22 mouse cellular contexts compared by ENCODE assay signal in genomic region chr15:90335506-90335905, GRCm38 (mm10).
DNase-seq lines count a peak whose midpoint lies in the region; ATAC-seq lines count a peak whose summit lies in the region.
"Had no signal": no experiment of that assay in that cellular context is flagged by ENCODE, and none has a peak within 500 bp of the region (broad histone marks: within the 10 kb centered on the region; RNA-seq: fewer than 3 reads in every experiment).

No protein-coding gene starts in this region.

- H3K9ac ChIP-seq in heart, embryonic 13.5 days: no peak overlapping the region
- H3K9ac ChIP-seq: embryonic facial prominence, embryonic 12.5 days; forebrain, embryonic 13.5 days; hindbrain, embryonic 13.5 days; midbrain, embryonic 15.5 days had no signal

- no peak overlapping the region for H3K27ac ChIP-seq in heart, embryonic 13.5 days (replicated peaks)
- H3K27ac ChIP-seq: embryonic facial prominence, embryonic 12.5 days; forebrain, embryonic 13.5 days; hindbrain, embryonic 13.5 days; left cerebral cortex, adult 2 months; midbrain, embryonic 15.5 days had no signal

- H3K4me1 ChIP-seq in heart, embryonic 13.5 days: peaks cover 6% of the 10 kb centered on the region; the same call in 1 of the 2 replicates

- H3K4me3 ChIP-seq in heart, embryonic 13.5 days: no peak overlapping the region
- H3K4me3 ChIP-seq: embryonic facial prominence, embryonic 12.5 days; erythroblast, embryonic 14.5 days; forebrain, embryonic 13.5 days; hindbrain, embryonic 13.5 days; left cerebral cortex, adult 2 months; midbrain, embryonic 15.5 days had no signal

- no peak for DNase-seq in heart, postnatal 36 days
- peak; percentile 4 for DNase-seq in layer of hippocampus, adult 9-11 months
- DNase-seq in layer of hippocampus, adult 9-10 months (ENCODE audit: low spot score): no peak
- peak; percentile 4 for DNase-seq in right cerebral cortex, adult 18-20 months
- DNase-seq in right cerebral cortex, postnatal 4 days: no peak
- DNase-seq in T-cell, adult 2 months (ENCODE audit: low spot score): no peak
- DNase-seq: cerebellum, postnatal 10 days; kidney, adult 2 months; kidney, postnatal 14 days; left cerebral cortex, postnatal 4 days; liver; right cerebral cortex, postnatal 14 days; thymus, adult 18-20 months; thymus, postnatal 4 days had no signal

- WGBS in heart, embryonic 13.5 days: 33% methylated on average over 7 of the region's 7 CpGs

- no peak for ATAC-seq in heart, embryonic 13.5 days (ENCODE audit: extremely low read depth, insufficient number of reproducible peaks, low FRiP score, low TSS enrichment)
- ATAC-seq: forebrain, embryonic 13.5 days; inflammation-experienced regulatory T-cells, adult 6 months; midbrain, embryonic 15.5 days had no signal

- no peaks in the 10 kb centered on the region for H3K36me3 ChIP-seq in heart, embryonic 13.5 days
- H3K36me3 ChIP-seq: embryonic facial prominence, embryonic 12.5 days; hindbrain, embryonic 13.5 days; midbrain, embryonic 15.5 days had no signal

- intact Hi-C loops in heart, postnatal 36 days (cut with DNase I): no loop called here

- no peaks in the 10 kb centered on the region for H3K9me3 ChIP-seq in heart, embryonic 13.5 days
- H3K9me3 ChIP-seq: embryonic facial prominence, embryonic 12.5 days; forebrain, embryonic 13.5 days; hindbrain, embryonic 13.5 days; midbrain, embryonic 15.5 days had no signal

- H3K4me2 ChIP-seq in heart, embryonic 13.5 days: peak overlapping the region; percentile 20; the same call in 1 of the 2 replicates
- H3K4me2 ChIP-seq: embryonic facial prominence, embryonic 12.5 days; forebrain, embryonic 13.5 days; hindbrain, embryonic 13.5 days; midbrain, embryonic 15.5 days had no signal

- H3K27me3 ChIP-seq in heart, embryonic 13.5 days (replicated peaks): no peaks in the 10 kb centered on the region
- H3K27me3 ChIP-seq: embryonic facial prominence, embryonic 12.5 days; forebrain, embryonic 13.5 days; hindbrain, embryonic 13.5 days; midbrain, embryonic 15.5 days had no signal

Comparison
In these comparisons a context has a peak if more than half of its experiments do, and no peak if none do; other contexts are left out.
1. DNase-seq: peak in layer of hippocampus, adult 9-11 months (single experiment) and right cerebral cortex, adult 18-20 months (single experiment); none in heart, postnatal 36 days (0 of 2), layer of hippocampus, adult 9-10 months (single experiment), right cerebral cortex, postnatal 4 days (single experiment) and T-cell, adult 2 months (single experiment).